Mouse (Mus musculus) bone marrow, adult 2 months (tissue): ENCODE data around the gene Mlst8. TPM values are rescaled to one million over a fixed set of nuclear protein-coding genes. Genes with fewer than 3 reads are reported as not detected.

Source experiments
- H3K27ac ChIP-seq: fragments of 200-500 bp; 2 replicates; pipeline ENCODE4 v1.5.1; 2012; ENCODE audit warnings: low read depth, mild to moderate bottlenecking, control low read depth, inconsistent platforms, low read length; ENCODE audit not compliant: control insufficient read depth, poor library complexity, insufficient read depth
- H3K4me1 ChIP-seq: fragments of 200-500 bp; 2 replicates; pipeline ENCODE4 v1.6.1; 2011; ENCODE audit warnings: low read length; ENCODE audit not compliant: control insufficient read depth, insufficient read depth
- H3K4me3 ChIP-seq: fragments of 200-500 bp; replicated peaks from 2 replicates; pipeline ENCODE3; 2011; ENCODE audit warnings: mild to moderate bottlenecking, low read depth, low read length, control low read depth; ENCODE audit not compliant: control insufficient read depth
- CTCF ChIP-seq: fragments of 200-500 bp; IDR thresholded peaks from 2 replicates; pipeline ENCODE4 v1.5.1; 2011; ENCODE audit warnings: low read length, control low read depth; ENCODE audit not compliant: control insufficient read depth, insufficient read depth
- POLR2A ChIP-seq: fragments of 200-500 bp; IDR thresholded peaks from 2 replicates; pipeline ENCODE4 v1.6.1; 2011; ENCODE audit warnings: low read depth, mild to moderate bottlenecking, control low read depth, low read length, borderline replicate concordance; ENCODE audit not compliant: control insufficient read depth
- WGBS: fragments of 180-500 bp; shearing (Covaris S2); methylation state at CpG from one replicate; pipeline ENCODE4 v1.1.7; 2018; 5-methylcytosine and 5-hydroxymethylcytosine counted together
- polyA plus RNA-seq: library from polyadenylated mRNA; stranded (reverse); fragments of >200 nt; gene quantifications from 2 replicates; pipeline ENCODE4 v1.2.4, GENCODE M21; 2011; ENCODE audit warnings: low replicate concordance; ENCODE audit not compliant: missing spikeins, insufficient read depth, insufficient read length

The Mlst8 gene
- polyA plus RNA-seq, 1 experiment, result 22.9 TPM

DNA sequence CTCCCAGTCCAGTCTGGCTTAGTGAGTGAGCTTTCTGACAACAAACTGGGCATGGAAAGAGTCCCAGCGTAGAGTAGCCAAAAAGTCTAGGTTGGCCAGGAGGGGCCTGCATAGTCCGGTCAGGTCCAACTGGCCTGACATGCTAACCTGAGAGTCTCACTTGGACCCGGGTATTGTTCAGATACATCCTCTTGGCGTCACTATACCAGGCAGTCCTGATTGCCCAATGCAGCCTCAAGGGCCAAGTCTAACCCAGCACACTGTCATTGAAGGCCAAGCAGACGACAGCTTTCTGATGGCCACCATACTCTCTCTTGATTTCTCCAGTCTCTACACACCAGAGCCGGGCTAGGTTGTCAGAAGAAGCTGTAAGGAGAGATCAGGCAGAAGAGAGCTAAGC lies 3.3 kb downstream of the Mlst8 start:
- Histone ChIP-seq H3K4me3 (no peak overlapping the region), H3K27ac (no peak overlapping the region), H3K4me1 (peaks cover 5% of the 10 kb centered on the region)
- 75% methylated on average over 6 of the region's 6 CpGs for WGBS
- no peak for TF ChIP-seq POLR2A
- no peak for TF ChIP-seq CTCF

DNA sequence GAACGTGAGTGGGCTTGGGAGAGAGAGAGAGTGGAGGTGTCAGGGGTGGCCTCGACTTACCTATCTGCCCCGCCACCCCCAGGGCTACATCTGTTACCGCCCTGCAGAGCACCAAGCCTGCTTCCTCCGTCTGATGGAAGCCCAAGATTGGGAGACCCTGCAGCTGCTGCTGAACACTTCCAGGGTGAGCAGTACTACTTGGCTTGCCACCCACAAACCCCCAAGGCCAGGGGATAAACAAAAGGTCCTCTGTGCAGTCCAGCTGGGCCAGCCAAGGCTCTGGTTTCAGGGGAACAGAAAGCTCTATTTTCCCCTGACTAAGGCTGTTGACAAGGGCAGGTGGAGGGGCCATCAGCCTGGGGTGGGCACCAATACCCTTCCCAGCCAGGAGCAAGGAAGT lies 4.3 kb downstream of the Mlst8 start:
- WGBS, result 92% methylated on average over 5 of the region's 5 CpGs
- Histone ChIP-seq H3K4me3 (no peak overlapping the region), H3K27ac (no peak overlapping the region), H3K4me1 (peaks cover 5% of the 10 kb centered on the region)
- TF ChIP-seq CTCF (no peak), POLR2A (no peak)

DNA sequence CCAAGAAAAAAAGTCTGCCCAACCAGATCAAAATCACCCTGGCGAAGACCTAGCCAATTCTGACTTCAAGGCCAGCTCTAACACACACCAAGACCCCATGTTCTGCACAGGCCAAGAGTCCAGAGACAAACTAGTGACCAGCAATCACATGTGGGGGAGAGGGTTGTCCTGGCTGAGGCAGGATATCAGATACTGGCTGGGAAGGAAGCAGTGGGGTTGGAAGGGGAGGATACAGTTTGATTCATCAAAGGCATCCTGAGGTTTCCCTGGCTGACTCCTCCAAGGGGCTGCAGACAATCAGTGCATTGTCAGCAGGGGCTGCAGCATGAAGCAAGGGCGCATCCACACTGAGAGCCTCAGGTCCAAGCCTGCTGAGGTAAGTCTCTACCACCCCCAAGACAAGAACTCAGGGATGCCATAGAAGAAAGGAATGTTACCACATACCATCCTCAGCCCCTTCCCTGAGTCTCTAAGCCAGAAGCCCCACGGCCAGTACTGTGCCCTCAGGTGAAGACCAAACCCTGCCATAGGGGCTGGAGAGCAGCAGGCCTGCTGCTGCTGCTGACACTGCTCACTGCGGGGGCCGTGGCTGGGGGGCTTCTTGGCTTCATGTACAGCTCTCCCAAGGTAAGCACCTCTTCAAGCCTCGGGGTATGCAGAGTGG lies 5.1 kb downstream of the Mlst8 start, which contains the start of gene Bricd5:
Gene Bricd5 (plus strand): TSS at position 273 of the 664 bp plus-strand sequence.
- TF ChIP-seq POLR2A (no peak), CTCF (no peak)
- WGBS, result 80% methylated on average over 6 of the region's 6 CpGs
- peak within 1 kb of the TSS; percentile 19 for H3K4me3 ChIP-seq
- peaks cover 5% of the 10 kb centered on the region for H3K4me1 ChIP-seq
- H3K27ac ChIP-seq, result no peak within 1 kb of the TSS; the same call in 1 of the 2 replicates

DNA sequence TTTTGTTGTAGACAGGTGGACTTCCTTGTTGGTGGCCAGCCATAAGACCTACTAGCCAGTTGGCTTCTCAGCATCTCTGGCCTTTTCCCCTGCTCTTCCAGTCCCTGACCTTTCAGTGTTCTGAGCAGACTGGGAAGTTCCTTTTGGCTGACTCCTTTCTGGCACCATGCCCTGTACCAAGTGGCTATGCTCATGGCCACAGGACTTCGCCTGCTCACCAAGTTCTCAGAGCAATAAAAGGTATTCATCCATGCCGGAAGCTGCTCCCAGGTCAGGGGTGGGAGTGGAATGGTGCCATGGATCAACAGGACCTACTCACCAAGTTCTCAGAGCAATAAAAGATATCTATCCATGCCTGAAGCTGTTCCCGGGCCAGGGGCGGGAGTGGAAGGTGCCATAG lies 6.4 kb downstream of the Mlst8 start:
- Histone ChIP-seq H3K4me3 (peak overlapping the region; percentile 19), H3K27ac (no peak overlapping the region), H3K4me1 (peaks cover 2% of the 10 kb centered on the region)
- 75% methylated on average over 4 of the region's 4 CpGs for WGBS
- TF ChIP-seq CTCF, result no peak
- no peak for TF ChIP-seq POLR2A

DNA sequence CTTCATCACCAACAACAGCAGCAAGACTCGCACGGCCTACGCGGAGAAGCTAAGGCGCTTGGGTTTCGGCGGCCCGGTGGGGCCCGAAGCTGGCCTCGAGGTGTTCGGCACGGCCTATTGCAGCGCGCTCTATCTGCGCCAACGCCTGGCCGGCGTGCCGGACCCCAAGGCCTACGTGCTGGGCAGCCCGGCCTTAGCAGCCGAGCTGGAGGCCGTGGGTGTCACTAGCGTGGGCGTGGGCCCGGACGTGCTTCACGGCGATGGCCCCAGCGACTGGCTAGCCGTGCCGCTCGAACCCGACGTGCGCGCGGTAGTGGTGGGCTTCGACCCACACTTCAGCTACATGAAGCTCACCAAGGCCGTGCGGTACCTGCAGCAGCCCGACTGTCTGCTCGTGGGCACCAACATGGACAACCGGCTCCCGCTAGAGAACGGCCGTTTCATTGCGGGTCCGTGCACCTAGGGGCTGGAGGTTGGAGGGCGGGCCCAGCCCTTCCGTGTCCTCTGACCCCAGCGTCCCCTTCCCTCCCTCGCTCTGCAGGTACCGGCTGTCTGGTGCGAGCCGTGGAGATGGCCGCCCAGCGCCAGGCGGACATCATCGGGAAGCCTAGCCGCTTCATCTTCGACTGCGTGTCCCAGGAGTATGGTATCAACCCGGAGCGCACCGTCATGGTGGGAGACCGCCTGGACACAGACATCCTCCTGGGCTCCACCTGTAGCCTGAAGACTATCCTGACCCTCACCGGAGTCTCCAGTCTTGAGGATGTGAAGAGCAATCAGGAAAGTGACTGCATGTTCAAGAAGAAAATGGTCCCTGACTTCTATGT lies 8.0 kb downstream of the Mlst8 start:
- Histone ChIP-seq H3K4me3 (peak overlapping the region; percentile 94), H3K4me1 (no peaks in the 10 kb centered on the region; the same call in none of the 2 replicates), H3K27ac (peak overlapping the region; percentile 81)
- TF ChIP-seq CTCF (no peak), POLR2A (peak; percentile 22; the same call in 1 of the 2 replicates)
- 2% methylated on average over 68 of the region's 68 CpGs for WGBS

DNA sequence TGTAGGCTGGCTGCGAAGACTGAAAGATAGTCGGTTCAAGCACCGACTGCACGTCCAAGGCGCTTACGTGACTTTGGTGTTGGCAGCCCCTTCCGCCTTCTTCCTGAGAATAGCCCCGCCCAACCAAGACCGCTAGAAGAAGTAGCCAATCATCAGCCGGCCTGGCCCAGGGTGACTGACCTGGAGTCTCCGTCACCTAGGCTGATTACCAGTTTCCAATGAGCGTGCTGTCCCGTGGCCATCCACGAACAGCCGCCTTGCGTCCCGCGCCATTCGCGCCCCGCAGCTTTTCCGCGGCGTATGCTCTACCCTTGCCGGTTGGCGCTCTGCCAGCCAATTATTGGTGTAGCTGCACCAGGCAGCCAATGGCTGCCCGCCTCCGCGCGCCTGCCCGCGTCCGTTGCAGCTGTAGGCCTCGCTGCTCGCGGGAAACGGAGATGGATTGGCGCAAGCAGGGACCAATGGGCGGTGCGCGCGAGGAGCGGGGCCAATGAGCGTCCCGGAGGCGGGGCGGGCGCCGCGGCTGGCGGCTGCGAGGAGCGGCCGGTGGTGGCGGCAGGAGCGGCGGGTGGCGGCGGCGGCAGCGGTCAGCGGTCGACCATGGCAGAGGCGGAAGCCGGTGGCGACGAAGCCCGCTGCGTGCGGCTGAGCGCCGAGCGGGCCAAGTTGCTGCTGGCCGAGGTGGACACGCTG lies 8.8 kb downstream of the Mlst8 start, which contains the start of the genes E4f1 and Pgp:
Gene E4f1 (minus strand): TSS at position 404 of the 693 bp plus-strand sequence.
Gene Pgp (plus strand): TSS at position 483 of the 693 bp plus-strand sequence.
- H3K4me3 ChIP-seq, result peak within 1 kb of the TSS; percentile 94
- no peak for TF ChIP-seq CTCF
- peak; percentile 89; the same call in 1 of the 2 replicates for TF ChIP-seq POLR2A
- WGBS, result under 1% methylated on average over 73 of the region's 75 CpGs
- peak within 1 kb of the TSS; percentile 94 for H3K27ac ChIP-seq
- no peaks in the 10 kb centered on the region; the same call in none of the 2 replicates for H3K4me1 ChIP-seq

DNA sequence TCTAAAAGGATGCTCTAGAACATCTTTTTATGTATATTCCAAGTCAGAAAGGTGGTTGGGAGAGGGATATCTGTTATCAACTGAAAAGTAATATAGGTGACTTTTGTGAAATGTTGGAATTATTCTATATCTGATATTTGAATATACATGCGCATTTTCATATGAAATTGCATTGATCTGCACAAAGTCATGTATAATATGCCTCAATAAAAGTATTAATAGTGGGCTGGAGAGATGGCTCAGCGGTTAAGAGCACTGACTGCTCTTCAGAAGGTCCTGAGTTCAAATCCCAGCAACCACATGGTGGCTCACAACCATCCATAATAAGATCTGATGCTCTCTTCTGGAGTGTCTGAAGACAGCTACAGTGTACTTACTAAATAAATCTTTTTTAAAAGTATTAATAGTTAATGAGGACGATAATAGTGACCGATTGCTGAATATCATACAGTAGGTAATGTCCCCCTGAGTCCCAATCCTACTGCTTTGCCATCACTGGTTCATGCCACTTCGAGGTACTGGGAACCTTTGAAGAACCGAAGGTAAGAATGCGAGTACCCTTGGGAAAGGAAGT lies 9.5 kb downstream of the Mlst8 start:
- 16% methylated on average over 7 of the region's 7 CpGs for WGBS
- TF ChIP-seq CTCF, result no peak
- TF ChIP-seq POLR2A, result no peak
- Histone ChIP-seq H3K4me3 (peak overlapping the region; percentile 94), H3K27ac (peak overlapping the region; percentile 94), H3K4me1 (no peaks in the 10 kb centered on the region; the same call in none of the 2 replicates)
